Mouse (Mus musculus): ENCODE results near the gene Cenpb. TPM values are rescaled to one million over a fixed set of nuclear protein-coding genes. Genes with fewer than 3 reads are reported as not detected.

Gene Cenpb
- total and polyA plus RNA-seq, 3 experiments, result 57.1 to 92.6 (median 71.9) TPM

DNA sequence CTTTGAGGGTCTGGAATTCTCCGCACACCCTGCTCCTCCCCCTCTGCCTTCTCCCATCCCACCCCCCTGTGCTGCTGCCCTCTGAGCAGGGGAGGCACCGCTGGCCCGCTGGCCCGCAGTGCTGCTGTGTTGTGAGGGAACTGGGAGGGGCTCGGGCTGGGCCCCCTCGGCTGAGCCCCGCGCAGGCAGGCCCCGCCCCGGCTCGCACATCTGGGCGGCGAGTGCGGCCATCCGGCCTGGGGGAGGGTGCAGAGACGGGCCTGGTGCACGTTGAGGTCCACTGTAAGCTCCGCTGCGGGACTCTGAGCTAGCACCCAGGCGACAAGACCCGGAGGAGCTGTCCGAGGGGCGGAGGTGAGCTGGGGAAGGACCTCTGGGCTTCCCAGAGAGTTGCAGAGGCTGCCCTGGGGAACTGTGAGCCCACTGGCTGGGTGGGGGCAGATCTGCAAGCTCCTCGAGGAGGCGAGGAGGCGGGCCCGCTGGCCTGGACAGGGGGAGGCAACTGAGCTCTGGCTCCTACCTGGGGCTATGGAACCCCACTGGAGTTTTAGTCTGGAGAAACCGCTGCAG is 52.6 kb downstream of the Cenpb start, which contains the start of gene Hspa12b:
Gene Hspa12b, plus strand, starts transcription at position 120 of the 570 bp plus-strand sequence.
- 4% methylated on average over 28 of the region's 28 CpGs for WGBS
- H3K79me2 ChIP-seq (replicated peaks; ENCODE audit: control insufficient read depth, insufficient read depth, low read length), result no peaks in the 10 kb centered on the region
- peaks cover 2% of the 10 kb centered on the region; the same call in 1 of the 2 replicates for H3K36me3 ChIP-seq (ENCODE audit: control insufficient read depth, insufficient read depth, low read length)
- intact Hi-C loops (cut with DNase I), result no loop called here
- peak; percentile 87 to 88 for DNase-seq
- TF ChIP-seq CTCF (IDR thresholded peaks at IDR 0.05) (no peak), EP300 (IDR thresholded peaks at IDR 0.05; ENCODE audit: insufficient read depth, low read depth, low read length) (0 out of 2 replicates have a peak, but pooled peaks have one; percentile 36), POLR2A (IDR thresholded peaks at IDR 0.05; ENCODE audit: insufficient read depth, low read depth, low read length) (peak; percentile 88; the same call in 1 of the 2 replicates)
- H3K27me3 ChIP-seq (ENCODE audit: control insufficient read depth, insufficient read depth, low read length), result no peaks in the 10 kb centered on the region
- H3K9ac ChIP-seq (ENCODE audit: low read depth, low read length), result peak within 1 kb of the TSS; percentile 75
- peaks cover 24% of the 10 kb centered on the region for H3K4me1 ChIP-seq (ENCODE audit: control insufficient read depth, insufficient read depth, low read length)
- H3K4me3 ChIP-seq, result peak within 1 kb of the TSS; percentile 81
- peak within 1 kb of the TSS; percentile 97 for H3K27ac ChIP-seq

GRCm38 (mm10) chr2:131125964-131126815 is 53.7 kb downstream of the Cenpb start:
- no peaks in the 10 kb centered on the region for H3K27me3 ChIP-seq (ENCODE audit: control insufficient read depth, insufficient read depth, low read length)
- H3K36me3 ChIP-seq (ENCODE audit: control insufficient read depth, insufficient read depth, low read length), result no peaks in the 10 kb centered on the region
- H3K4me3 ChIP-seq, result peak overlapping the region; percentile 81; the same call in 1 of the 2 replicates
- no peak for DNase-seq
- no peak for TF ChIP-seq POLR2A (IDR thresholded peaks at IDR 0.05; ENCODE audit: insufficient read depth, low read depth, low read length)
- TF ChIP-seq EP300 (IDR thresholded peaks at IDR 0.05; ENCODE audit: insufficient read depth, low read depth, low read length), result no peak
- TF ChIP-seq CTCF (IDR thresholded peaks at IDR 0.05), result no peak
- 60% methylated on average over 9 of the region's 9 CpGs for WGBS
- H3K9ac ChIP-seq (ENCODE audit: low read depth, low read length), result peak overlapping the region; percentile 75
- no peaks in the 10 kb centered on the region for H3K79me2 ChIP-seq (replicated peaks; ENCODE audit: control insufficient read depth, insufficient read depth, low read length)
- H3K4me1 ChIP-seq (ENCODE audit: control insufficient read depth, insufficient read depth, low read length), result peaks cover 23% of the 10 kb centered on the region
- intact Hi-C loops (cut with DNase I), result loop anchor here (2.0 kb wide), 2 partner anchors 15 to 29 kb away; no protein-coding TSS in a partner anchor
- H3K27ac ChIP-seq, result peak overlapping the region; percentile 97

Other genes starting within 250 kb of the Cenpb start
- gene Gfra4, start 137.0 kb downstream of the Cenpb start, total RNA-seq (2021), result 1 to 10 TPM; 7.2 to 8.4 TPM
- gene Gfra4, start 137.0 kb downstream of the Cenpb start, polyA plus RNA-seq (2012; rRNA removed), result 21.3 TPM in 2 replicates
- 1 to 10 TPM in 1 of 2 experiments, under 1 TPM in 1; 0.73 to 1.6 TPM for gene Adam33, start 116.3 kb downstream of the Cenpb start, total RNA-seq (2021)
- 7.1 and 10.0 TPM in 2 replicates for gene Adam33, start 116.3 kb downstream of the Cenpb start, polyA plus RNA-seq (2012; rRNA removed)
- gene Siglec1, start 93.3 kb downstream of the Cenpb start, total RNA-seq (2021), result 1 to 10 TPM; 2.1 to 2.5 TPM
- 3.1 and 3.3 TPM in 2 replicates for gene Siglec1, start 93.3 kb downstream of the Cenpb start, polyA plus RNA-seq (2012; rRNA removed)
- 10 to 100 TPM; 29.7 to 31.4 TPM for gene Hspa12b, start 52.8 kb downstream of the Cenpb start, total RNA-seq (2021)
- 21.9 and 27.8 TPM in 2 replicates for gene Hspa12b, start 52.8 kb downstream of the Cenpb start, polyA plus RNA-seq (2012; rRNA removed)
- gene Gm11037, start 46.6 kb downstream of the Cenpb start, total RNA-seq (2021), result not detected
- gene Gm11037, start 46.6 kb downstream of the Cenpb start, polyA plus RNA-seq (2012; rRNA removed), result not detected in 2 replicates
- 10 to 100 TPM in 1 of 2 experiments, 1 to 10 TPM in 1; 9.8 to 11.3 TPM for gene 1700037H04Rik, start 20.0 kb downstream of the Cenpb start, total RNA-seq (2021)
- 33.6 and 48.9 TPM in 2 replicates for gene 1700037H04Rik, start 20.0 kb downstream of the Cenpb start, polyA plus RNA-seq (2012; rRNA removed)
- gene Cdc25b, start 6.9 kb upstream of the Cenpb start, total RNA-seq (2021), result 10 to 100 TPM in 1 of 2 experiments, 1 to 10 TPM in 1; 4.3 to 10.3 TPM
- 9.8 and 12.5 TPM in 2 replicates for gene Cdc25b, start 6.9 kb upstream of the Cenpb start, polyA plus RNA-seq (2012; rRNA removed)
- 1 to 10 TPM; 4.4 to 5.2 TPM for gene Spef1, start 7.2 kb upstream of the Cenpb start, total RNA-seq (2021)
- 3.3 and 4.0 TPM in 2 replicates for gene Spef1, start 7.2 kb upstream of the Cenpb start, polyA plus RNA-seq (2012; rRNA removed)
- gene Ap5s1, start 27.0 kb upstream of the Cenpb start, total RNA-seq (2021), result 10 to 100 TPM; 33.1 to 41.7 TPM
- 71.4 and 121 TPM in 2 replicates for gene Ap5s1, start 27.0 kb upstream of the Cenpb start, polyA plus RNA-seq (2012; rRNA removed)
- 10 to 100 TPM; 65.2 to 79.6 TPM for gene Mavs, start 54.0 kb upstream of the Cenpb start, total RNA-seq (2021)
- gene Mavs, start 54.0 kb upstream of the Cenpb start, polyA plus RNA-seq (2012; rRNA removed), result 89.0 and 127 TPM in 2 replicates
- gene Pank2, start 82.4 kb upstream of the Cenpb start, total RNA-seq (2021), result 10 to 100 TPM; 20.7 to 25.4 TPM
- gene Pank2, start 82.4 kb upstream of the Cenpb start, polyA plus RNA-seq (2012; rRNA removed), result 8.5 and 19.3 TPM in 2 replicates
- gene Rnf24, start 172.8 kb upstream of the Cenpb start, total RNA-seq (2021), result 1 to 10 TPM; 2.9 to 3.9 TPM
- gene Rnf24, start 172.8 kb upstream of the Cenpb start, polyA plus RNA-seq (2012; rRNA removed), result 2.7 and 3.5 TPM in 2 replicates